Mouse (Mus musculus) kidney, adult 2 months (tissue): ENCODE measurements around the gene Zbtb17. TPM values are rescaled to one million over a fixed set of nuclear protein-coding genes. Genes with fewer than 3 reads are reported as not detected.

ENCODE experiments used
- DNase-seq: peaks from one replicate; pipeline ENCODE4 v3.0.0; 2021
- H3K27ac ChIP-seq: fragments of 200-500 bp; 2 replicates; pipeline ENCODE4 v1.5.1; 2012; ENCODE audit warnings: low read depth, low read length, control low read depth, inconsistent platforms; ENCODE audit not compliant: insufficient read depth
- H3K27me3 ChIP-seq: fragments of 200-500 bp; replicated peaks from 2 replicates; pipeline ENCODE4 v1.6.1; 2012; ENCODE audit warnings: mild to moderate bottlenecking, moderate library complexity, low read length, inconsistent platforms; ENCODE audit not compliant: control insufficient read depth, insufficient read depth
- H3K36me3 ChIP-seq: fragments of 200-500 bp; 2 replicates; pipeline ENCODE4 v1.6.1; 2012; ENCODE audit warnings: mild to moderate bottlenecking, moderate library complexity, low read length, inconsistent platforms; ENCODE audit not compliant: control insufficient read depth, insufficient read depth
- H3K4me1 ChIP-seq: fragments of 200-500 bp; 2 replicates; pipeline ENCODE4 v1.6.1; 2011; ENCODE audit warnings: low read length; ENCODE audit not compliant: control insufficient read depth, insufficient read depth
- H3K4me3 ChIP-seq: fragments of 200-500 bp; 2 replicates; pipeline ENCODE4 v1.5.1; 2011; ENCODE audit warnings: mild to moderate bottlenecking, low read depth, low read length, control low read depth; ENCODE audit not compliant: insufficient read depth
- CTCF ChIP-seq: fragments of 200-500 bp; conservative IDR thresholded peaks from 2 replicates; pipeline ENCODE4 v1.5.1; 2011; ENCODE audit warnings: low read depth, mild to moderate bottlenecking, control low read depth, low read length, moderate library complexity, mixed read lengths; ENCODE audit not compliant: insufficient read depth, insufficient read length
- POLR2A ChIP-seq: fragments of 200-500 bp; IDR thresholded peaks from one replicate; pipeline ENCODE4 v1.6.1; 2011; ENCODE audit warnings: low read depth, low read length, control low read depth
- WGBS: fragments of 180-500 bp; shearing (Covaris S2); methylation state at CpG from one replicate; pipeline ENCODE4 v1.1.7; 2018; 5-methylcytosine and 5-hydroxymethylcytosine counted together
- polyA plus RNA-seq: library from polyadenylated mRNA; depleted of rRNA; stranded (reverse); fragments of >200 nt; gene quantifications from 2 replicates; pipeline ENCODE4 v1.2.3, GENCODE M21; 2012

Gene Zbtb17
- polyA plus RNA-seq, 1 experiment, result 23.4 TPM

DNA sequence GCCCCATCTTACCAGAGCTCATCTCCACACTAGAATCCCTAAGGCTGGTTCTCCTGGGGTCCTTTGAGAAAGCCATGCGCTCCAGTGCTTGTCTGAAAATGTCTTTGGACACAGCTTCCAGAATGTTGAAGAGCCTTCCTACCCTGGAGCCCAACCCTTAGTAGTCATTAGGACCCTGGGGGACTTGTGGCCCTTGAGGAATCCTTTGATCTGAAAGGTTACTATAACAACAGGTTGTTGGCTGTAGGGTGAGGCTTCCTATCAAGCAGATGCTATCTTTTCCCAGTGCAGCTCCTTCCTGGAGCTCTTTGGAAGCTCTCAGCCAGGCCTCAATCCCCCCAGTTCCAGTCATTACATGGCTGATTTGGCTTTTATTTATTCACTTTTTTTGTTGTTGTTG is 8.5 kb upstream of the Zbtb17 start, which contains the start of gene Srarp:
Gene Srarp (minus strand): TSS at position 132 of the 400 bp plus-strand sequence.
- DNase-seq, result no peak
- no peaks in the 10 kb centered on the region for H3K27me3 ChIP-seq
- WGBS, result 86% methylated on average over 1 of the region's 1 CpGs
- H3K4me1 ChIP-seq, result peaks cover 4% of the 10 kb centered on the region; the same call in 1 of the 2 replicates
- no peaks in the 10 kb centered on the region for H3K36me3 ChIP-seq
- no peak within 1 kb of the TSS for H3K27ac ChIP-seq
- TF ChIP-seq CTCF, result no peak
- no peak for TF ChIP-seq POLR2A
- no peak within 1 kb of the TSS for H3K4me3 ChIP-seq

DNA sequence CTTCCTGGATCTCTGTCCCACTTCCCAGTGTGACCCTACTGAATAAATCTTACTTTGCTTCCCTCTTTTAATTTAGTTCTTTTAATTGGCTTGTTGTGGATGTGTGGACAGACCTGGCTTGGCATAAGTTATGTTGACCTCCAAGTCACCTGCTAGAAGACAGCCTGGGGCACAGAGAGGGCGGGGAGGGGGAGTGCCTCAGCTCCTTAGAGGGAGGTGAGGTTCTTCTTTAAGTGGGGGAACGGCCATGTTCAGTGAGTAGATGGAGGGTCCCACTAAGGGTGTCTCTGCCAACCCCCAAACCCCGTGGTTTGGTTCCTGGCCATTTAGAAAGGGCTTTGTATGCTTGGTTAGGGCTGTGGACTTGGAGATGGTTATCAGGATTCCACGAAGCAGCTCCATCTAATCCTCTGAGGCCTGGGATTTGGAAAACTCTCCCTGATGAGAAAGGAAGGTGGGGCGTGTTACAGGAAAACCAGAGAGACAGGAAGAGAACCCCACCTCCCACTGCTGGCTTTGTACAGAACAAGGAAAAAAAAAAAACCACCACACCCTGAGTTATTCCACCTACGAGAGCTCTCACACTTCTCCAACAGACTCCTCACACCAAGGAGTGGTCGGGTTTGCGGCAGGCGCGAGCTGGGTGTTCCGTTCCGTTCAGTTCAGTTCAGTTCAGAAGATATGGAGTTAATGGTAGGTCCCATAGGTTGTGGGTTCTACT is 5.2 kb upstream of the Zbtb17 start:
- peak overlapping the region; percentile 72 for H3K27ac ChIP-seq
- TF ChIP-seq POLR2A, result no peak
- TF ChIP-seq CTCF, result no peak
- H3K36me3 ChIP-seq, result no peaks in the 10 kb centered on the region
- no peaks in the 10 kb centered on the region for H3K27me3 ChIP-seq
- peaks cover 5% of the 10 kb centered on the region; the same call in 1 of the 2 replicates for H3K4me1 ChIP-seq
- no peak overlapping the region for H3K4me3 ChIP-seq
- DNase-seq, result peak; percentile 68
- WGBS, result 63% methylated on average over 12 of the region's 12 CpGs

DNA sequence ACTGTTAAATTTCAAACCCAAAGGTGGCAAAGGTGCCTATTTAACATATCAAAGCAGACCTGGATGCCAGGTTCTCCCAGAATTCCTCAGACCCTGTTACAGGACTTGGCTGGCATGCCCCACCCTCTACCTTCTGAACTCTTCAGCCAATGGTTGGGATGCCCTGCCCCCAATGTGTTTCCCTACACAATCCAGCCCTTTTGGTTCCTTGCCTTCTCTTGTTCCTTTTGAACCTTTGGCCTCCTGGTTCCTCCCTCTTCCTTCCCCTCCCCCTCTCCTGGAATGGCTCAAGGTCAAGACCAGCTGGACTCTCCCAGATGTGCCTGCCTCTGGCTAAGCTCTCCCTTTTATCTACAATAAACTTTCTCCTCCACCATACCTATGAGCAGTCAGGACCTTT is 3.6 kb upstream of the Zbtb17 start:
- Histone ChIP-seq H3K4me1 (peaks cover 12% of the 10 kb centered on the region; the same call in 1 of the 2 replicates), H3K4me3 (no peak overlapping the region), H3K27ac (no peak overlapping the region), H3K27me3 (no peaks in the 10 kb centered on the region), H3K36me3 (no peaks in the 10 kb centered on the region)
- DNase-seq, result peak; percentile 91
- TF ChIP-seq POLR2A, result no peak
- TF ChIP-seq CTCF, result no peak

DNA sequence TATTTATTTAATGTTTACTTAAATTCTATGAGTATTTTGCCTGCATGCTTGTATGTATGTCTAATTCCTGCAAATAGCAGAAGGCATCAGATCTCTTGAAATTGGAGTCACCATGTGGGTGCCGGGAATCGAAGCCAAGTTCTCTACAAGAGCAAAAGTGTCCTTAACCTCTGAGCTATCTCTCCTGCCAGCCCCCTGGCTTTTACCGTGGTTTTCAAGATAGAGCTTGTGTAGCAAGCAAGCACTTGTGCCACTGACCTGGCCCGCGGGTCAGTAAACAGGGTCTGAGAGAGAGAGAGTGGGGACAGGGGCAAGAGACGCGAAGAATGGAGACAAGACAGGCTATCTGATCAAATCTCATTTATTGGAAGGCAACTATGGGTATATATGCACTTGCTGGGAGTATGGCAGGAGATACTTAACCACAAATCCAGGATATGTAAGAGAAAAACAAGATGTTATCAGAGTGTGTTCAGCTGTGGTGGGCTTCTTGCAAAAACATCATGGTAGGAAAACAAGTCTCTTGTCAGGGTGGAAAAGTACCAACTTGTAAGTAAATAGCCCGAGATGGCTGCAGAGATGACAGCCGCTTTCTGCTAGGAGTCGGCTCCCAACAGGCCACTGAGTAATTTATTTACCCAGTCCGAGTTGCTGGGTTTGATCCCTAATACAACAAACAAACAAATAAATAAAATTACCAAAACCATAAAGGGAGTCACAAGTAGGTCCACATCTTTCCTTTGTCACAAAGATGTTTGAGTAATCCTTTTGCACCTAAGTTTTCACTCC is 619 bp upstream of the Zbtb17 start:
- H3K27ac ChIP-seq, result peak overlapping the region; percentile 69; the same call in 1 of the 2 replicates

DNA sequence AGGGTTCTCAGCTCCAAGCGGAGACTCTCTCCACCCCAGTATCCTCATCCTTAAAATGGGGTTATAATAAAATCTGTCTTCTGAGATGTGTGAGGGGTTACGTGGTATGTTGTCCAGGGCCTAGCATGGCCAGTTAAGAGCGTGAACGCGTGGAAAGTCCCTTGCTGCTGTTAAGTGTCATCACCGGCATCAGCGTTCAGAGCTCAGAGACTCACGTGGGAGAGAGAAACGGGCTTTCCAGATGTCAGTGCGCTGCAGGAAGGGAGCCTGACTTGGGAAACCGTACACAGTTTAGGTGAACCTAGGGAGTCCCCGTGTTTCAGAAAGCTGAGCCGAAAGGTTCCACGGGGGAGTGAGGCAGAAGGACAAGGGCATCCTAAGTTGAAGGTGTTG is 870 bp downstream of the Zbtb17 start:
- Histone ChIP-seq H3K4me3 (peak overlapping the region; percentile 88), H3K4me1 (peaks cover 12% of the 10 kb centered on the region; the same call in 1 of the 2 replicates), H3K36me3 (no peaks in the 10 kb centered on the region), H3K27ac (no peak overlapping the region), H3K27me3 (no peaks in the 10 kb centered on the region)
- WGBS, result 8% methylated on average over 14 of the region's 14 CpGs
- TF ChIP-seq CTCF (no peak), POLR2A (no peak)
- no peak for DNase-seq

More for the DNA sequence above, 619 bp upstream of the Zbtb17 start:
- H3K36me3 ChIP-seq, result no peaks in the 10 kb centered on the region
- TF ChIP-seq CTCF (no peak), POLR2A (no peak)
- peaks cover 12% of the 10 kb centered on the region; the same call in 1 of the 2 replicates for H3K4me1 ChIP-seq
- no peak for DNase-seq
- 33% methylated on average over 11 of the region's 11 CpGs for WGBS
- no peaks in the 10 kb centered on the region for H3K27me3 ChIP-seq
- peak overlapping the region; percentile 88 for H3K4me3 ChIP-seq

GRCm38 (mm10) chr4:141446211-141446610 is 1.8 kb downstream of the Zbtb17 start:
- peaks cover 7% of the 10 kb centered on the region; the same call in 1 of the 2 replicates for H3K4me1 ChIP-seq
- no peak for TF ChIP-seq POLR2A
- TF ChIP-seq CTCF, result no peak
- H3K27me3 ChIP-seq, result no peaks in the 10 kb centered on the region
- WGBS, result 62% methylated on average over 7 of the region's 7 CpGs
- no peaks in the 10 kb centered on the region for H3K36me3 ChIP-seq
- DNase-seq, result no peak
- no peak overlapping the region for H3K27ac ChIP-seq
- H3K4me3 ChIP-seq, result no peak overlapping the region

GRCm38 (mm10) chr4:141451251-141451650 is 6.8 kb downstream of the Zbtb17 start:
- Histone ChIP-seq H3K4me1 (peaks cover 9% of the 10 kb centered on the region), H3K27me3 (no peaks in the 10 kb centered on the region), H3K27ac (no peak overlapping the region), H3K36me3 (no peaks in the 10 kb centered on the region), H3K4me3 (no peak overlapping the region)
- no peak for TF ChIP-seq CTCF
- no peak for TF ChIP-seq POLR2A
- WGBS, result 85% methylated on average over 2 of the region's 2 CpGs
- no peak for DNase-seq
